Mouse (Mus musculus) naive thymus-derived CD4-positive, alpha-beta T cell, adult 2 months (primary cell): ENCODE measurements around the gene Scoc.
"Not testable (repeated sequence)": the region's sequence is repeated elsewhere in the genome, so short reads cannot be mapped to it uniquely, and the experiment has no call there.

Source experiments
- DNase-seq: peaks from one replicate; pipeline ENCODE4 v3.0.0-alpha.2; 2011; ENCODE audit warnings: low read depth

The Scoc gene

DNA sequence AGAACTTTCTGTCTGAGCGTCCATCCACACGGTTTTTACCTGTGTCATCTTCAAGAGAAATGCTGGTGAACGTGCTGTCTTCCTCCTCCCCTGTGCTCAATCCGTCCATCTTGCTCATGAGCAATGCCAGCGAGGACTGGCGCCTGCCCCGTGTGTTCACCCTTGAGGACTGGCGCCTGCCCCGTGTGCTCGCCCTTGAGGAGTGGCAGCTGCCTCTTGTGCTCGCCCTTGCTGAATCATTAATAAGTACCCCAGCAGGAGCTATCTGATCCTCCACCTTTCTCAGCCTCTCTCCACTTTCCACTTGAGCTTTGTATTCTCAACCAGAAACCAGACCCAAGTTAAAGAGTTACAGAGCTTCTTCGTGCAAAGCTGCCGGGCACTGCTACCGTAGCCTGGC lies at the start of gene Scoc:
Gene Scoc, minus strand, starts transcription at position 170 of the 400 bp plus-strand sequence.
- DNase-seq = no peak

DNA sequence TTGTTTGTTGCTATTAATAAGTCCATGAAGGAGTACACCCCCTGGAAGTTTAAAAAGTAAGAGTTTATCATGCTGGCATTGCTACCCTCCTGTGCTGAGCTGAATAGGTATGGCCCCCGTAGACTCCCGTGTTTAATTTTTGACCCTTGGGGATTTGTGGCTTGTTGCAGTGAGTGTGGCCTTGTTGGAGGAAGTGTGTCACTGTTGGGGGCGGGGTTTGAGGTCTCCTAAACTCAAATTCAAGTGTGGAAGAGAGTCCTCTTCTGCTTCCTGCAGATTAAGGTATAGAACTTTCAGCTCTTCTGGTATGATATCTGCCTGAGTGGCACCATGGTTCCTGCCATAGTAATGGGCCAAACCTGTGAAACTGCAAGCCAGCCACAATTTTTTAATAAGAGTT lies 1.4 kb upstream of the Scoc start:
- no peak for DNase-seq

DNA sequence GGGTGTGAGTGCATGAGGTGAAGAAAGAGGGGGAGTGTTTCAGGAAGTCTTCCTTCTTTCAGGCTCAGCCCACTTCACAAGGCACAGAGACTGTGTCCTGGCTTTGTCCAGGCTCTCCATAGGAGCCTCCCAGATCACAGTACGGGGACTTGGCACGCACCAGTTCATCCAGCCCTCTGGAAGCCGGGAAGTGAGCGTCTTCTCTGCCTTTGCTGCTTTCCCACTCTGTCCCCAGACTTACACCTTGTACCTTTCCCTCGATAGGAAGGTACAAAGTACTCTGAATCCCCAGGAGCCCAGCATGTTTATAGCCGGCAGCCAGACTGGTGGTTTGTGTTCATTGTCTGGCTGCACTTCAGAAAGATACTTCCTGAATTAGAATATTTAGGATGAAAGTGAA lies 1.1 kb downstream of the Scoc start:
- DNase-seq = no peak

DNA sequence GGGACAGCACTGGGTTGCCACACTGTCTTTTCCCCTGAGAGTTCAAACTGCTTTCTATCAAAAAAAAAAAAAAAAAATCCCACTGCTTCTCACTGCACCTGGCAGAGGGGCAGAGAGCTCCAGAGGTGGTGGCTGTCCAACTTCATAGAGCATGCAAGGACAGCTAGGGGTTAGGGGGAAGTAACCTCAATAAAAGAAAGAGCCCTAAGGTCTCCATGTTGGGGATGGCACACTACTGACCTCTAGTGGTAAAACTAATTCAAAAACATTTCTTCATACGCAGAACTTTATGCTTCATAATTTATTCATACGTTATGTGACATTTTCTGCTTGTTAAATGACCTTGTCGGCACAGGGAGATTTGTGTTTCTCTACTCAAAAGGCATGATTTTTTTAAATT lies 7.1 kb downstream of the Scoc start:
- DNase-seq = peak; percentile 78

GRCm38 (mm10) chr8:83449960-83450359 lies 8.2 kb downstream of the Scoc start:
- DNase-seq = peak; percentile 50

GRCm38 (mm10) chr8:83443052-83443400 lies 15.2 kb downstream of the Scoc start:
- DNase-seq = no peak

DNA sequence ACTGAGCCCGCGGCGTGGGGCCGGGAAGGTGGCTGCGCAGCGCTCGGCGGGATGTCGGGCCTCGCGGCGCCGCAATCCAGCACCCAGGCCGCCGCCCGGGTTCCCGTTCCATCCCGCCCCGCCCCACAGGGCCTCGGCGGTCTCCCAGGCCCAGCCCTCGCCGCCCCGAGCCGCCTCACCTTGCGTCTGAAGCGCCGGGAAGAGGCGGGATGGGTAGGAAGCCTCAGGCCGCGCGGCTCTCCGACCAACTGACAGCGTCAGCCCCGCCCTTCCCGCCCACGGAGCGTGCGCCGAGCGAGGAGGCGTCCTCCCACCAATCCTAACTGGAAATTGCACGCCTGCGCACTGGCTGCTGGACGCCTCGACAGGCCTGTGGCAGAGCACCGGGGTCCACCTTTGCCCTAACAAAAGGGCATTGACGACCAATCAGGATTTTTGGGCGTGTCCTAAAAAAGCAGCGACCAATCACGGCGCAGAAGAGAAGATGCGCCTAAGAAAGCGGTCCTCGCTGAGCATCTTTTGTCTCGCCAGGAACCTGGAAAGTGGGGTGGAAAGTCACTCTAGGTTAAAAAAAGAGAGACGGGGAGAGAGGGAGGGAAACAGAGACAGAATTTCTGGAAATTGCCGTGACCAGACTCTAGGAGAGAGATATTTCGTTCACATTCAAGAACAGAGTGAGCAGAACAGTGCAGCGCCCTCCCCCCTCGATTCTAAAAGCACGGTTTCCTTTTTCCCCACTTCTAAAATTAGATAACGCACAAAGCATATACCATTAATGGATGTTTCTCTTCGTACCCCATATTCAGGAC lies 15.7 kb downstream of the Scoc start:
- peak; percentile 98 for DNase-seq

DNA sequence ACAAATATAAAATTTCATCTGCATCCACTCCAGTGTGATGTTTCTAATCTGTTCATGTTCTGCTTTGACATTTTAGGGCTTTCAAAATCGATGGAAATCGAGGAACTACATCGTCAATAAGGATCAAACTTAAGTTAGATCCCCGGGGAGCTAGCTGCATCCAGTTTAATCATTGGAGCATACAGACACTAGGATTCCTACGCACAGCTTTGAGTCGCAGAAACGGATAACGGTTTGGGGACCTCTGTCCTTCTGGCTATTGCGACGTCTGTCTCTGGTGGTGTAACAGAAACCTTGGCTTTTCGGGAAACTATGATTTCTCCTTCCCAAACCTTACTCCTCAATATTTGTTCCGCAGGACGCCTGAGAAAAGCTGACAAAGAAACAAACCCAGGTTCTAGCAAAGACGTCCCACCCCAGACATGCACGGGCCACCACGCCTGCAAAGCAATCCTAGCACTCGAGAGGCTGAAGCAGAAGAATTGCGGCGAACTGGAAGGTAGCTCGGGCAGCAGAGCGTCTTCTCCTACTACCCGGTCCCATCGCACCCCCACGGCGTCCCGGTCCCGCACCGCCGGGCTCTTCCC lies 16.4 kb downstream of the Scoc start:
- DNase-seq = no peak

GRCm38 (mm10) chr8:83437077-83437476 lies 21.1 kb downstream of the Scoc start:
- DNase-seq = no peak

- no peak for DNase-seq
Observed at GRCm38 (mm10) chr8:83429071-83429524, 29.1 kb downstream of the Scoc start.

- not testable (repeated sequence) for DNase-seq
Observed at GRCm38 (mm10) chr8:83428621-83429020, 29.6 kb downstream of the Scoc start.

GRCm38 (mm10) chr8:83426949-83427348 lies 31.2 kb downstream of the Scoc start:
- no peak for DNase-seq

GRCm38 (mm10) chr8:83426104-83426759 lies 32.0 kb downstream of the Scoc start:
- no peak for DNase-seq

DNA sequence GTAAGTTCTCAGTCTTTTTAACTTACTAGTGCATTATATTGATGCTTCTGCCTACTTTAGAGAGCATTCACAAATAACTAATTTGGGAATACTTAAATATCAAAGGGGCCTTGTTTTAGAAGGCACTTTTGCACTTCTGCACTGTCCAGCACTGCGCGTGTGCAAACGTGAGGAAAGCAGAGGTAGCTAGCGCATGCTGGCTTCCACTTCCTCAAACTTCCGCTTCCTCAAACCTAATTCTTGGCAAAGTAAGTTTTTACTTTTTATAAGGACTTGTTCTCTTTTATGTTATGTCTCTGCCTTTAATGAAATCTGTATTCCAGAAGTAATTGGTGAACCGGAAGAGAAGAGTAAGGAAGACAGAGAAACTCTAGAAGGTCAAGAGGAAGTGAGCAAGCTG lies 33.0 kb downstream of the Scoc start:
- DNase-seq = no peak

GRCm38 (mm10) chr8:83423032-83423825 lies 35.0 kb downstream of the Scoc start:
- DNase-seq = no peak

DNA sequence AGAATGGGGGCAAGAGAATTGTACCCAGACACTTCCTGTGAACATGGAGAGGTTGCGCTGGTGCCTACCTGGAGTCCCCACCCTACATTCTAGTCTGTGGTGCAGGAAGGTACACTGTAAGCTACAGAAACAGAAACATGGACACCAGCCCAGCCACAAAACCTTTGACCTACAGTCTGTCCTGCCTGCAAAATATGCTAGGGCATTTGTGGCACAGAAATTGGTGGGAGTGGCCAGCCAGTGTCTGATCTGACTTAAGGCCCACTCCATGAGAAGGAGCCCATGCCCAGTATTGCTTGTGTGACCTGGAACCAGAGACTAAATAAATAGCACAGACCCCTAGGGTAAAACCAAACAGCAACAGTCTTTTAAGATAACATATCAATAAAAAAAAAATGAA lies 36.8 kb downstream of the Scoc start:
- DNase-seq = no peak

- no peak for DNase-seq
Observed at GRCm38 (mm10) chr8:83418805-83419516, 39.2 kb downstream of the Scoc start.

- no peak for DNase-seq
Observed at GRCm38 (mm10) chr8:83417970-83418369, 40.2 kb downstream of the Scoc start.

GRCm38 (mm10) chr8:83416878-83417277 lies 41.3 kb downstream of the Scoc start:
- no peak for DNase-seq

DNA sequence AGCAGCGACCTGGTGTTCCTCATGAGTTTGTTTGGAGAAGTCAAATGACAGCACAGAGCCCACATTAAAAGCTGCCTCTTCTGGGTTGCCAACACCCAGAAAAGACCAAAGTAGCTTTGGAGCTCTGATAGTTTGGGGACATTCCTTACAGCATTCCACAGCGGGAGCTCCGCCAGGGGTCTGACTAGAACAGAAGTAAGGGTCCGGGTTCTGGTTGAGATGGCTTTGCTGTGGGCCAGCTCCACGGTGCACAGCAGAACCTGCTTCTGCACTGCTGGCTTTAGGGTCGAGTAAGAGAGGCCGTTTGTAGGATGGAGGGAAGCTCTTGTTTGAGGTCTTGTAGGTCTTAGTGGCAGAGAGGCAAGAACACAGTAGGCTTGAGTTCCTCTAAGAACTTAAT lies 49.7 kb downstream of the Scoc start:
- no peak for DNase-seq

DNA sequence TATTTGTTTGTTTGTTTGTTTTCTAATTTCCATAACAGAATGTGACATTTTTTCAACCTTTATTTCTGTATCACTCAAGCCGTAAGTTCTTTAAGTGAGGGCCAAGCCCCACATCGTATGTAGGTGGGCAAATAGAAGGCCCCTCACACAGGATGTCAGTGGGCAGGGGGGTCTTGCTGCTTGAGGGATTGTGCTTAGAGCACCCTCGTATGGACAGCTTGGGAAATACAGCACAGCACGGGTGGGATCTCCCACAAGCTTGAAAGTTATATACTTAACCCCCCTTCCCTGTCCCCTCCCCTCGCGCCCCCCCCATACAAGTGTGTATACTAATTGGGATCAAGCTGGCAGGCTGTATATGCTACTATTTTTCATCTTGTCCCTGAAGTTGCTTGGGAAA lies 51.4 kb downstream of the Scoc start:
- no peak for DNase-seq

GRCm38 (mm10) chr8:83405548-83405947 lies 52.6 kb downstream of the Scoc start:
- DNase-seq = no peak
